Mouse (Mus musculus): Measurements from ENCODE around the gene Vmn1r208.
"Not testable (repeated sequence)": the region's sequence is repeated elsewhere in the genome, so short reads cannot be mapped to it uniquely, and the experiment has no call there.

Vmn1r208 gene

DNA sequence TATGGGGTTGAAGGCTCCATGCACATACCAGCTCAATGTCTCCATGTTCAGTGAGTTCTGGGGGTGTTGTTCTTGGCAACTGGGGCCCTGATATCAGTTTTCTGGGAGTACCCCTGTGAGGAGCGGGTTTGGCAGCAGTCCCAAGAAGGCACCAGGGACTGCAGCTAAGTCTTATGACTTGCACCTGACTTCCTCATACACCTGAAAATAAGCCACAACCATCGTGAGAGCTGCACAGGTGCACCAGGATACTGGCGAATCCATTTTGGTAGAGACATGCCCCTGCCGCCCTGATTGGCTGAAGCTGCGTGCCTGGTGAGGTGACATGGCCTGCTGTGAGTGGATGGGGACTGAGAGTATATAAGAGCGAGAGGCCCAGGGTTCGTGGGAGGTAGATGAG is at the start of gene Vmn1r208:
Vmn1r208 (minus strand) TSS at position 101 of the 400 bp plus-strand sequence.
- not testable (repeated sequence) for DNase-seq (ENCODE audit: low read depth, low spot score)

DNA sequence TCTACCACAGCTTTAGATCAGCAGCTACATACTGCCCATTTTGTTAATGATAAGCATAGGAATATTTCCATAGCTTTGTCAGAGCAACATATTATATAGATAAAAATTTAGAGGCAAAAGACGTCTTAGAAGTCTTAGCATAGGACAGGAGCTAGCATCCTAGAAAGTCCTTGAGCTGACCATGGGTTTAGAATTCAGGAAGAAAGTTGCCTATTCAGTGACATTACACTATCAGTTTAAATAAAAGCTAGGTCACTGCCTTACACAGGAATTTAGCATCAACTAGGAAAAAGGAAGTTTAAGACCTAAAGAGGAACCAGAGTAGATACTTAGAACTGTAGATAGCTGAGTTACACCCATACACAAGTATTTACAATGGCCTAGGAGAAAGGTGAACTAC is 44.4 kb upstream of the Vmn1r208 start:
- DNase-seq (ENCODE audit: low read depth, low spot score) = not testable (repeated sequence)

DNA sequence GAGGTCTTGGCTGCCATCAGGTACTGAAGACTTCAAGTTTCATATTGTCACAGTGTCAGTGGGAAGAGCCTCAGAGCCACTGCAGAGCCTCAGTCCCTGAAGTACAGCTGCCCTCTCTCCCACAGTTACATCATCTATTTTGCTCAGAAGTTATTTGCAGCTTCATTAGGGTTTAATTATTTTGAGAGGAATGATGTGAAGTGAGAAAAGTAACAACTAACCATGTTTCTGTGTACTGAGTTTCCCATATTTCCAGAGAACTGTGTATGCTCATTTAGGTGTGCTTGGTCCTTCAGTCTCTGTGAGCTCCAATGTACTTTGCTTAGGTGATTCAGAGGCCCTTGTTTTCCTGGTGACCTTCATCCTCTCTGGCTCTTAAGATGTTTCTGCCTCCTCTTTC is 32.4 kb upstream of the Vmn1r208 start, which contains the start of gene Vmn1r209:
Vmn1r209 (minus strand) TSS at position 101 of the 400 bp plus-strand sequence.
- not testable (repeated sequence) for DNase-seq (ENCODE audit: low read depth, low spot score)

DNA sequence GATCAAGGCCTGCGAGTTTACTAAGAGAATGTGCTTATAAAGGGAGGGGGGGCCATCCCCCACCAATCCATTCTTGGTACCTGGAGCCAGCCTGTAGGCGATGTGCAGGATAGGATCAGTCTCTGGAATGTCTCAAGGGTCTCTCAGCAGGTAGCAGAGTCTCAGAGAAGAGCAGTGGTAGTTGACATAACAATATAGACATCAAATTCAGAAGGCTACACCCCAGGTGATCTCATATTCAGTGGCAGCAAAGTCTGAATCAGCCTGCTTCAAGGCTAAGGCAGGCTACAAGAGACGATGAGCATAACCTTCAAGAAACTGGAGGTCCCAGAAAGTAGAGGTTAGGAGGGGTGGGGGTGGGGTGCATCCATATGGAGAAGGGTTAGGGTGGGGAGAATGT is 10.9 kb upstream of the Vmn1r208 start:
- peak; percentile 68 for DNase-seq (ENCODE audit: low read depth, low spot score)

DNA sequence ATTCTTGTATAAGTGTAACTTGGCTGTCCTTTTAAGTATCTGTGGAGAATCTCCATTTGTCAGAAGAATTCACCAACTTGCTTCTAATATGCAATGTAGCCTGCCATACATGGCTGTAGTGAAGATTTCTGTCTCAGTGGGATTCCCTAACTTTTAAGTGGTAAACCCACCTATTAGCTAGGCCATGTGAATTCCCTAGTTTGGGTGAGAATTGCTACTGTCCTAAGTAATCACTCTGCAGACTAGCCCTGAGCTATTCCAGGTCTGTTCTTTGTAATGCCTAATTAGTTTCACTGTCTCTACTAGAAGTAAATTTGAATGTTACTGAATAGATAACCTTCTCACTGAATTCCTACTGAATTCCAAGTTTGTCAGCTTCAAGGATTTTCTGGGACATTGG is 7.0 kb upstream of the Vmn1r208 start:
- peak; percentile 74 for DNase-seq (ENCODE audit: low read depth, low spot score)

DNA sequence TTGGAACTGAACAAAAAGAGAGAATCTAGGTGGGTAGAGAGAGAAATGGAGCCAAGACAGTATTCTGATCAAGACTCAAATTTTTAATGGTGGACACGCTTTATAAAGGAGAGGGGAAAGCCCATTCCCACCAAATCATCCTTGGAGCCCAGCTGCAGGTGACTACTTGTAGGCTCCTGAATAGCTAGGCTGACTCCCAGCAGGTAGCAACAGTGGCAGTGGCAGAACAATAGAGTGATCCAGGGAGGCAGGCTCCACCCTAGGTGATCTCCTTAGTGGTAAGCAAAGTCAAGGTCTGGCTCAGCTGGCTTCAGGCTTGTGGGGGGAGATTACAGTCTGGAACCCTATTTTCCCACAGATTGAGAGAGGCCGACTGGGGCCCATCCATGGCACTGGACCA is 5.6 kb downstream of the Vmn1r208 start:
- DNase-seq (ENCODE audit: low read depth, low spot score) = peak; percentile 68

DNA sequence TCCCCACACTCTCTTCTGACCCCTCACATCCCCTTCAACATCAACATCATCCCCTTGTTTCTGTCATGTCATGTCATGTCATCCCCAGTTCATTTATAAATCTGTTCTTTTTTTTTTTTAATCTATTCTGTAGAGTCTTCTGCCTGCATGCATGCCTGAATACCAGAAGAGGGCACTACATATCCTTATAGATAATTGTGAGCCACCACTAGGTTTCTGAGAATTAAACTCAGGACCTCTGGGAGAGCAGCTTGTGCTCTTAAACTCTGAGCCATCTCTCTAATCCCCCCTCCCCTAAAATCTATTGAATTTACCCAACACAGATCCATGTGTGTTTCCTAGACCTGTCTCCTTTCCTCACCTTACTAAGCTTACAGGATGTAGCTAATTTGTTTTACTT is 29.7 kb downstream of the Vmn1r208 start:
- peak; percentile 32 for DNase-seq (ENCODE audit: low read depth, low spot score)

DNA sequence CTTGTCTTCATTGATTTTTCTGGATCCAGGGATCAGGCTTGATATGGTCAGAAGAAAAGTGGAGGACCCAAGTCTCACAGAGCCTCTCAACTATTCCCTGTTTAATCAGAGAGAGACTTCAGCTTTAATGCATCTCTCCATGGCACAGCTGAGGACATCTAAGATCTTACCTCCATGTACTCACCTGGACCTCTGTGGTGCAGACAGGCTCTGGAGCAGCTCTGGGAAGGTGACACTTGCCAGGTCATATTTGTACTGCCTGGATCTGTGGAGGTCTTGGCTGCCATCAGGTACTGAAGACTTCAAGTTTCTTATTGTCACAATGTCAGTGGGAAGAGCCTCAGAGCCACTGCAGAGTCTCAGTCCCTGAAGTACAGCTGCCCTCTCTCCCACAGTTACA is 47.7 kb downstream of the Vmn1r208 start, which contains the start of gene Vmn1r207-ps:
Vmn1r207-ps (minus strand) TSS at position 101 of the 400 bp plus-strand sequence.
- DNase-seq (ENCODE audit: low read depth, low spot score) = not testable (repeated sequence)

Data from R1 (cell line).